Mouse (Mus musculus) testis, adult 10 weeks (tissue): Measurements from ENCODE around the gene Acp7. TPM values are rescaled to one million over a fixed set of nuclear protein-coding genes. Genes with fewer than 3 reads are reported as not detected.

Experiments
- polyA plus RNA-seq: library from polyadenylated mRNA; stranded (reverse); fragments of 350-450 nt; fragmentation: Illumina TruSeq; extraction: RNeasy Lipid Tissue Mini Kit (QIAGEN cat#74804); gene quantifications from one replicate; pipeline ENCODE4 v1.2.3, GENCODE M21; 2014; ENCODE audit warnings: low read depth, low replicate concordance

Acp7 gene
- polyA plus RNA-seq, result 0.17 TPM

DNA sequence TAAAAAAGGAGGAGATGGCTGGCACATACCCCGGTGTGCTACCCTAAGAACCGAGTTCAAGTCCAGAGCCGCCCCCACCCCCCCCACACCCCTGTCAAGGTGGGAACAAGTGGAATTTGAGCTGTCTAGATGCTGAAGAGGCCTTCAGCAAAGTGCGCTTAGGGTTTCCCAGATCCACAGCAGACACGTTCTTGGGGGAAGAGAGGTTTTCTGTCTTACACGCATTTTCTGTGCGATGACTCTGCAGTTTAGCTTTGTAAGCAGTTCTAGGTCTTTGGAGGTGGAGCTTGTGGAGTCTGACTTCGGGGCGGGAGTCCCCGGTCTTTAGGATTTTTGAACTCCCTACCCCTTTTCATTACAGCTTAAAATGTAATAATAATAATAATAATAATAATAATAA is at the start of gene Acp7:
TSS of gene Acp7 (minus strand) at position 260 of the 400 bp plus-strand sequence.

DNA sequence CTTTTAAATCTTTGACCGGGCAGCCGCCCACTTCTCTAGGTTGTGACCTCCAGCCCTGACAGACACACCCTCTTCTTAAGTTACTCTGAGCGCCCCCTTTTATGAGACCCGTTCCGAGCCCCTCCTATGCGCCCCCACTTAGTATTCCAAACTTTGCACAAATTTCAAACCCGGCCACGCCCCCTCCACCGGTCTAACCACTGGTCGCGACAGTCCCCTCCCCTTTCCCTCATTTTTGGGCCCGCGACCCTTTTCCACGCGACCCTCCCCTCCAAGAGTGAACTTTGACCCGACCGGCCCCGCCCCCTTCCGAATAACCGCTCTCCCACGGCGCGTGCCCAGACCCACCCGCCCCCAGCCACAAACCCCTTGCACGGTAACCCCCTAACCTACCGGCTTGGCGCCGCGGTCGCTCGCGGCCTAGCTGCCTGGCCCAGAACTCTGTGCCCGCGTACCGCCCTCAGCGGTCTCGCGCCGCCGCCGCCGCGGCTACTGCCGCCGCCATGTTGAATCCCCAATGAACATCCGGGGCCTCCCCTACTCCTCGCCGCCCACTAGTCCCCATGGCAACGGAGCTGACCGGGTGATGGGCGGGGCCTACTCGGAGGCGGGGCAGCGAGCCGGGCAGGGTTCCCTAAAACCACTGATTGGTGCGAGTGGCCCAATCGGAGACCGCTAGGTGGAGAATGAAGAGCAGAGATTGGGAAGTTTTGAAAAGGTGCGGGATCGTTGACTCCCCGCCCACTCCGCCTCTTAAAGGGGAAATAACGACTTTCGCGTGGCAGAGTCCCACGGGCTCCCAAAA is 33.3 kb downstream of the Acp7 start, which contains the start of the genes Samd4b and Pak4:
TSS of gene Samd4b (minus strand) at position 503 of the 805 bp plus-strand sequence.
TSS of gene Pak4 (minus strand) at position 544 of the 805 bp plus-strand sequence.

Other genes with a start within 250 kb of the Acp7 start
- gene Med29, start 238.6 kb downstream of the Acp7 start, polyA plus RNA-seq, result 3.9 TPM
- 70.3 TPM for gene Paf1, start 238.4 kb downstream of the Acp7 start, polyA plus RNA-seq
- 5.2 TPM for gene Gmfg, start 193.9 kb downstream of the Acp7 start, polyA plus RNA-seq
- gene Lrfn1, start 179.4 kb downstream of the Acp7 start, polyA plus RNA-seq, result not detected
- not detected for gene Ifnl2, start 120.9 kb downstream of the Acp7 start, polyA plus RNA-seq
- not detected for gene Ifnl3, start 108.5 kb downstream of the Acp7 start, polyA plus RNA-seq
- gene Sycn, start 90.4 kb downstream of the Acp7 start, polyA plus RNA-seq, result not detected
- not detected for gene Nccrp1, start 84.1 kb downstream of the Acp7 start, polyA plus RNA-seq
- 18.7 TPM for gene Samd4b, start 33.2 kb downstream of the Acp7 start, polyA plus RNA-seq
- 1.6 TPM for gene Pak4, start 33.1 kb downstream of the Acp7 start, polyA plus RNA-seq
- gene Fbxo27, start 61.5 kb upstream of the Acp7 start, polyA plus RNA-seq, result 2.9 TPM
- gene Fbxo17, start 85.5 kb upstream of the Acp7 start, polyA plus RNA-seq, result 3.1 TPM
- 15.1 TPM for gene Mrps12, start 110.5 kb upstream of the Acp7 start, polyA plus RNA-seq
- 0.18 TPM for gene Sars2, start 110.7 kb upstream of the Acp7 start, polyA plus RNA-seq
- gene Ccer2, start 124.8 kb upstream of the Acp7 start, polyA plus RNA-seq, result not detected
- gene Sirt2, start 135.4 kb upstream of the Acp7 start, polyA plus RNA-seq, result 29.9 TPM
- gene Nfkbib, start 136.2 kb upstream of the Acp7 start, polyA plus RNA-seq, result 2.9 TPM
- 0.66 TPM for gene Rinl, start 157.6 kb upstream of the Acp7 start, polyA plus RNA-seq
- gene Hnrnpl, start 177.2 kb upstream of the Acp7 start, polyA plus RNA-seq, result 205 TPM
- gene Ech1, start 193.9 kb upstream of the Acp7 start, polyA plus RNA-seq, result 14.1 TPM
- 2.7 TPM for gene Lgals4, start 202.5 kb upstream of the Acp7 start, polyA plus RNA-seq
- not detected for gene Lgals7, start 232.5 kb upstream of the Acp7 start, polyA plus RNA-seq